Mouse (Mus musculus) small intestine, adult 2 months (tissue): ENCODE measurements around the gene Chst11. TPM values are rescaled to one million over a fixed set of nuclear protein-coding genes. Genes with fewer than 3 reads are reported as not detected.

ENCODE experiments used
- H3K27ac ChIP-seq: fragments of 200-500 bp; 2 replicates; pipeline ENCODE4 v1.5.1; 2012; ENCODE audit warnings: low read depth, low read length, control low read depth, inconsistent platforms; ENCODE audit not compliant: insufficient read depth
- H3K27me3 ChIP-seq: fragments of 200-500 bp; 2 replicates; pipeline ENCODE4 v1.6.1; 2012; ENCODE audit warnings: mild to moderate bottlenecking, moderate library complexity, low read length, inconsistent platforms; ENCODE audit not compliant: control insufficient read depth, insufficient read depth
- H3K36me3 ChIP-seq: fragments of 200-500 bp; 2 replicates; pipeline ENCODE4 v1.6.1; 2012; ENCODE audit warnings: mild to moderate bottlenecking, low read length, control low read depth, inconsistent platforms; ENCODE audit not compliant: control insufficient read depth, insufficient read depth
- H3K4me1 ChIP-seq: fragments of 200-500 bp; 2 replicates; pipeline ENCODE4 v1.6.1; 2012; ENCODE audit warnings: low read length, inconsistent platforms, mixed read lengths; ENCODE audit not compliant: control insufficient read depth, insufficient read depth, insufficient read length
- H3K4me3 ChIP-seq: fragments of 200-500 bp; 2 replicates; pipeline ENCODE4 v1.5.1; 2012; ENCODE audit warnings: low read depth, mild to moderate bottlenecking, control low read depth, inconsistent platforms, low read length, moderate library complexity
- CTCF ChIP-seq: fragments of 200-500 bp; IDR thresholded peaks from 2 replicates; pipeline ENCODE4 v1.5.1; 2012; ENCODE audit warnings: low read depth, mild to moderate bottlenecking, control low read depth, inconsistent platforms, low read length, moderate library complexity, mixed read lengths; ENCODE audit not compliant: insufficient replicate concordance, insufficient read length; ENCODE audit errors: extremely low read depth
- POLR2A ChIP-seq: fragments of 200-500 bp; IDR thresholded peaks from 2 replicates; pipeline ENCODE4 v1.6.1; 2012; ENCODE audit warnings: low read depth, mild to moderate bottlenecking, control low read depth, inconsistent platforms, low read length, moderate library complexity
- WGBS: fragments of 180-500 bp; shearing (Covaris S2); methylation state at CpG from one replicate; pipeline ENCODE4 v1.1.7; 2018; 5-methylcytosine and 5-hydroxymethylcytosine counted together
- polyA plus RNA-seq: library from polyadenylated mRNA; depleted of rRNA; stranded (reverse); fragments of >200 nt; gene quantifications from 2 replicates; pipeline ENCODE4 v1.2.3, GENCODE M21; 2012

The Chst11 gene
- polyA plus RNA-seq, 1 experiment: 5.5 TPM

DNA sequence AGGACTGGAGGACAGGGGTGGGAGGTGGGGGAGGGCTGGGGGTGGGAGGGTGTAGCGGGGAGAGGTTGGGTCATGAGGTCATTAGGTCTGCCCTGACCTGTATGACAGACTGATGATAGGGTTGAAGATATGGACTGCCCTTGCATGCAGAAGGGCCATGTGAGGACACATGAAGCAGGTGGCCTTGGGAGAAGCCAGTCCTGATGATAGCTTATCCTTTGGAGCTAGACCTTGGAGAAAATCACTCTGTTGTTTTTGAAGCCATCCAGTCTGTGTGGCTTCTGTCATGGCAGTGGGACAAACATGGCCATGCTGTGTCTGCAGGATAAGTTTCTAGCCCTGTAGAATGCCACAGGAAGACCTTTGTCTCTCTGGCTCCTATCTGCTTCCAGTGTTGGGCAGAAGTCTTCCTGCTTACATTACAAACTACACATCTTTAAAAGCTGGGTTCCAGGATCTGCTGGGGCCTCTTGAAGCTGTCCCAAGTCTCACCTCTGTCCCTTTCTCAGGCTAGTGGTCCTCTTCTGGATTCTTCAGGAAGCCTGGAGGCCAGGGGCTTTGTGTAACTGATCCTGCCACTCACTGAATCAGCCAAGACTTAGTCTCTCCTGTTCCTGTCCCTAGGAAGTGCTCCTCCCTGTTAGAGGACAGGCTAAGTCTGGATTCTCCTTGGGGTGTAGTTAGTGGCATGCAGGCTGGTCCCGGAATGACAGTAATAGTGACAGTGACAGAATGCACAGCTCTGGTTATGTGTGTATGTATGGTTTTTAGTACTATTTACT is 58.4 kb downstream of the Chst11 start:
- Histone ChIP-seq H3K27ac (no peak overlapping the region), H3K4me1 (no peaks in the 10 kb centered on the region), H3K36me3 (no peaks in the 10 kb centered on the region), H3K4me3 (no peak overlapping the region), H3K27me3 (no peaks in the 10 kb centered on the region)
- WGBS: 86% methylated on average over 2 of the region's 2 CpGs
- TF ChIP-seq POLR2A (no peak), CTCF (no peak)

DNA sequence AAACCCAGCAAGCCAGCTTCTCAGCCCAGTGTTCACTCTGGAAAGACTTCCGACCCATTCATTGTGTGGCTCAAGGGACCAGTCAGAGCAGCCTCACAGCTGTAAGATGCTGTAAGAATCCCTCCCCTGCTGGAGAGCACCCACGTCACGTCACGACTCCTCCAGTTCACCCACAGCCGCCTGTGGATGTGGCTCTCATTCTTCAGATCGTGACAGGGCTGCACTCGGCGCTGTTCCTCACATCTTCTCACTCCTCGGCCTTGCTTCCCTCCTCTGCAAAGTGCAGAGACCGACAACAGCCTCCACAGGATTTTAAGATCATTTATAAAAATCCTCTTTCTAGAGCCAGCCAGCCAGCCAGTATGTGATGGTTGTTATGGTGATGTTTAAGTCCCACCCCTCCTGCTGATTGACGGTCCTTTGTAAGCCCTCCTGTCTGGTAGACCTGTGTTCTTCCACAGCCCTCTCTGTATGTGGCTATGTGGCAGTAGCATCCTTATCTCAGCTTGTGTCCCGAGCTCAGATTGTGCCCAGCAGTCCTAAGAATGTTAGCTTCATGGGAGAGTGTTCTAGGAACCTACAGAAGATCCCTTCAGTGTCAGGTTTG is 64.0 kb downstream of the Chst11 start:
- WGBS: 84% methylated on average over 12 of the region's 12 CpGs

DNA sequence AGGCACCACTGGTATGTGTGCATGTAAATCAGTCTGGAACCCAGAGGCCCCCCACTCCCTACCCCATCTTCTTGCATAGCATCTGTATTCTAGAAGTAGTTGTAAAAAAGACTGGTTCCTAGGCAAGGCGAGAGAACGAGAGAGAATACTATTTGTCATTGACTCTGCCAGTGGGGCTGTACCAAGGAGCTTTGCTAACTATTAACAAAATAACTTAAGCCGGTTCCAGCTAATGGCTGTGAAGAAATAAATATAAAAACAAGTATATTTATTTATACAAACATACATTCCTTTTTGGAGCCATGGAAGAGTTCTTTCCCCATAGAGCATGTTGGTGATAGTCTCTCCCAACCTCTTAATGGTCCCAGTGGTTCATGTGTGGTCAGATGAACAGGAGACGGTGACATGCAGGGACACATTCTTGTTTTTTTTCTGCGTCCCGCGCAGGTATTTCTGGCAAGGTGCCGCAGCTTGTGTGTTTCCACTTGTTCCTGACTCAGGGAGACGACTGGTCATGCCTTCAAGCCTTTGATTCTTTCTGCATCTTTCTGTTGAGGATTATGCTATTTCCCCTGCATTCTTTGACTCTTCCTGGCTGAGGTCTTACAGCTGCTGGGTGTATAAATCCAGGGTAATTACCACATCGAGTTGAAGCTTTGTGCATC is 68.7 kb downstream of the Chst11 start:
- TF ChIP-seq CTCF (no peak), POLR2A (no peak)

More for the DNA sequence above, 64.0 kb downstream of the Chst11 start:
- no peak overlapping the region for H3K4me3 ChIP-seq
- H3K27ac ChIP-seq: no peak overlapping the region
- H3K4me1 ChIP-seq: no peaks in the 10 kb centered on the region
- no peaks in the 10 kb centered on the region for H3K27me3 ChIP-seq
- H3K36me3 ChIP-seq: no peaks in the 10 kb centered on the region
- TF ChIP-seq POLR2A (no peak), CTCF (no peak)

DNA sequence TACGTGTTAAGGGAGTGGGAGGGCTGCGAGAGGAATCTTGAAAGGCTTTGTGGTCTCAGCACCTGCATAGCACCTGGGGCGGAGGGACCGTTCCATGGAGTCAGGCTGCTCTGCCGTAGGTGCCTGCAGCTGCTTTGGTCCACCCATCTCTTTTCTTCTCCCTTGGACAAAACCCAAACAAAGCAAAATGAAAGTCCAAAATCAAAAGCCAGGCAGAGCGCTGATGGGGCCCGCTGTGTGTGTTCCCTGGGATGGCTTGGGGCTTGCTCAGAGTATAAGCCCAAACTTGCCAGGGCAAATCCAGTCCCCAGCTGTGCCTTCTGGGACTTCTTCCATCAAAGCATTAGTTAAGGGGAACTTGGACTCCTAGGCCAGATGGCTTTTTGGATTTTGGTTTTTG is 71.0 kb downstream of the Chst11 start:
- H3K4me1 ChIP-seq: no peaks in the 10 kb centered on the region
- TF ChIP-seq POLR2A (no peak), CTCF (no peak)
- H3K27me3 ChIP-seq: no peaks in the 10 kb centered on the region
- no peaks in the 10 kb centered on the region for H3K36me3 ChIP-seq
- H3K27ac ChIP-seq: no peak overlapping the region
- WGBS: 61% methylated on average over 7 of the region's 7 CpGs
- H3K4me3 ChIP-seq: no peak overlapping the region

More for the DNA sequence above, 68.7 kb downstream of the Chst11 start:
- 88% methylated on average over 10 of the region's 10 CpGs for WGBS
- Histone ChIP-seq H3K36me3 (no peaks in the 10 kb centered on the region), H3K27me3 (no peaks in the 10 kb centered on the region), H3K4me1 (no peaks in the 10 kb centered on the region), H3K27ac (no peak overlapping the region), H3K4me3 (no peak overlapping the region)

DNA sequence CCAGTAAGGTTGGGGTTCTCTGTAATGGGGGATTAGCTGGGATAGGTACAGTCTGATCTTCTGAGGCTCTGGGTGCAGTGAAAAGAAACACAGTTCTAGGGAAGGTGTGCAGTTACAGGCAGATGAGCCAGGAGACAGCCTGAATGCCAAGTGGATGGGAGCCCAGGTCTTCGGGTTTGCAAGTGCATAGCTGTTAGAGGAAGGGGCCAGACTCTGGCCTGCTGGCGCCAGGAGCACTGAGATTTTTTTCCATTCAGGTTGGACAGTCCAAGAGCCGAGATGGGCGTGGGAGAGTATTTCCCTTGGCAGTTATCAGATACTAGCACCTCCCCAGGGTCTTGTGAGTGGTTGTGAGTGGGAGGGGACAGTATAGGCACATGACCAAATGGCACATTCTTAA is 71.6 kb downstream of the Chst11 start:
- H3K27ac ChIP-seq: no peak overlapping the region
- 62% methylated on average over 4 of the region's 4 CpGs for WGBS
- TF ChIP-seq POLR2A: no peak
- TF ChIP-seq CTCF: no peak

DNA sequence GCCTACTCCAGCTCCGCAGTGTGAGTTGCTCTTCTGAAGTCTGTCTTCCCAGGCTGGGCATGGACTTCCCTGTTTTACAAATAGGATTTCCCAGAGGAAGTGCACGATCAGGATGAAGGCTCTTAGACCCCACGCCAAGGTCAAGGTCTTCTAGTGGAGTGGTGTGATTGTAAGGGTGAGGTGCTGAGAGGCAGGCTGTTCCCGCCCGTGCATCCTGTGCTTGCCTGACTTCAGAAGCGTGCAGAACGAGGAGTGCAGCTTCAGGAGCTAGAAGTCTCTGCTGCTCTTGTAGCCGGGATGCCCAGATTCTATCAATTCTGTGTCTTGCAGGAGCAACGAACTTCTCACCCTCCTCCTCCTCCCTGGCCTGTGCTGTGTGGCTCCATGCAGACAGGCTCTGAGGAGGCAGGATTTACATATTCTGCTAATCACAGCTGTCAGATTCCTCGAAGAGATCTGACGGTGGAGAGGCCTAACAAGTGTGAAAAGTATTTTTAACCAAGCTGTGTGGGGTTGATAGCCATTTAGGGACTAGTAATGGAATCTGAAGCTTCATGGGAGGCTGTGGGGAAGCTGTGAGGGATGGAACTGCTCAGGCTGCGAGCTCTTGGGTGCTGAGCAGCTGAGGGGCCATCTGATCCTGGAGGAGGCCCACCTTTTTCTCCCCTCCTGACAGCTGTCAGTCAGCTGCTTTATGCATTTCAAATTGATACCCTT is 74.9 kb downstream of the Chst11 start:
- TF ChIP-seq POLR2A (no peak), CTCF (no peak)
- Histone ChIP-seq H3K4me1 (no peaks in the 10 kb centered on the region), H3K27ac (no peak overlapping the region), H3K27me3 (no peaks in the 10 kb centered on the region), H3K4me3 (no peak overlapping the region), H3K36me3 (no peaks in the 10 kb centered on the region)
- 73% methylated on average over 12 of the region's 12 CpGs for WGBS

More for the DNA sequence above, 71.6 kb downstream of the Chst11 start:
- Histone ChIP-seq H3K4me1 (no peaks in the 10 kb centered on the region), H3K27me3 (no peaks in the 10 kb centered on the region), H3K36me3 (no peaks in the 10 kb centered on the region), H3K4me3 (no peak overlapping the region)
